Mouse (Mus musculus) forebrain, embryonic 11.5 days (tissue): ENCODE measurements around the gene Sync. TPM values are rescaled to one million over a fixed set of nuclear protein-coding genes. Genes with fewer than 3 reads are reported as not detected.

ENCODE experiments used
- ATAC-seq: fragments of 200-750 bp; cut with Nextera tagmentation; replicated peaks from 2 replicates; pipeline ENCODE4 v1.8.0; 2017; ENCODE audit warnings: moderate TSS enrichment; ENCODE audit not compliant: low FRiP score
- DNase-seq: peaks from one replicate; pipeline ENCODE4 v3.0.0-alpha.2; 2017; ENCODE audit warnings: low spot score
- H3K27ac ChIP-seq: fragments of 300-500 bp; sonication (generic); 2 replicates; pipeline ENCODE4 v1.5.1; 2014; ENCODE audit warnings: low read depth, low read length
- H3K27me3 ChIP-seq: fragments of 300-500 bp; sonication (generic); 2 replicates; pipeline ENCODE4 v1.6.1; 2014; ENCODE audit warnings: mild to moderate bottlenecking, low read length, mixed read lengths; ENCODE audit not compliant: control insufficient read depth, insufficient read depth
- H3K36me3 ChIP-seq: fragments of 300-500 bp; sonication (generic); 2 replicates; pipeline ENCODE4 v1.6.1; 2014; ENCODE audit warnings: mild to moderate bottlenecking, low read length, moderate library complexity, mixed read lengths; ENCODE audit not compliant: control insufficient read depth, insufficient read depth
- H3K4me1 ChIP-seq: fragments of 300-500 bp; sonication (generic); replicated peaks from 2 replicates; pipeline ENCODE4 v1.6.1; 2014; ENCODE audit warnings: low read length, mixed read lengths; ENCODE audit not compliant: control insufficient read depth, insufficient read depth
- H3K4me2 ChIP-seq: fragments of 300-500 bp; sonication (generic); 2 replicates; pipeline ENCODE4 v1.6.1; 2014; ENCODE audit warnings: low read depth, mild to moderate bottlenecking, low read length, moderate library complexity, mixed read lengths; ENCODE audit not compliant: severe bottlenecking
- H3K4me3 ChIP-seq: fragments of 300-500 bp; sonication (generic); 2 replicates; pipeline ENCODE4 v1.5.1; 2014; ENCODE audit warnings: low read depth, low read length
- H3K9ac ChIP-seq: fragments of 300-500 bp; sonication (generic); 2 replicates; pipeline ENCODE4 v1.6.1; 2014; ENCODE audit warnings: low read length
- H3K9me3 ChIP-seq: fragments of 300-500 bp; sonication (generic); 2 replicates; pipeline ENCODE4 v1.6.1; 2016; ENCODE audit warnings: low read length, mixed read lengths; ENCODE audit not compliant: control insufficient read depth
- WGBS: fragments of 180-500 bp; shearing (Covaris S2); extraction: QIAGEN DNeasy Blood & Tissue Kit; methylation state at CpG from one replicate; pipeline ENCODE4 v1.1.7; 2014; 5-methylcytosine and 5-hydroxymethylcytosine counted together
- polyA plus RNA-seq: library from polyadenylated mRNA; unstranded; fragments of >200 nt; fragmentation: Nextera tagmentation; extraction: Ambion mirVana; gene quantifications from 2 replicates; pipeline ENCODE4 v1.2.1, GENCODE M21; 2014

Sync gene
- polyA plus RNA-seq, 1 experiment from 2014 or later: 0.57 TPM

DNA sequence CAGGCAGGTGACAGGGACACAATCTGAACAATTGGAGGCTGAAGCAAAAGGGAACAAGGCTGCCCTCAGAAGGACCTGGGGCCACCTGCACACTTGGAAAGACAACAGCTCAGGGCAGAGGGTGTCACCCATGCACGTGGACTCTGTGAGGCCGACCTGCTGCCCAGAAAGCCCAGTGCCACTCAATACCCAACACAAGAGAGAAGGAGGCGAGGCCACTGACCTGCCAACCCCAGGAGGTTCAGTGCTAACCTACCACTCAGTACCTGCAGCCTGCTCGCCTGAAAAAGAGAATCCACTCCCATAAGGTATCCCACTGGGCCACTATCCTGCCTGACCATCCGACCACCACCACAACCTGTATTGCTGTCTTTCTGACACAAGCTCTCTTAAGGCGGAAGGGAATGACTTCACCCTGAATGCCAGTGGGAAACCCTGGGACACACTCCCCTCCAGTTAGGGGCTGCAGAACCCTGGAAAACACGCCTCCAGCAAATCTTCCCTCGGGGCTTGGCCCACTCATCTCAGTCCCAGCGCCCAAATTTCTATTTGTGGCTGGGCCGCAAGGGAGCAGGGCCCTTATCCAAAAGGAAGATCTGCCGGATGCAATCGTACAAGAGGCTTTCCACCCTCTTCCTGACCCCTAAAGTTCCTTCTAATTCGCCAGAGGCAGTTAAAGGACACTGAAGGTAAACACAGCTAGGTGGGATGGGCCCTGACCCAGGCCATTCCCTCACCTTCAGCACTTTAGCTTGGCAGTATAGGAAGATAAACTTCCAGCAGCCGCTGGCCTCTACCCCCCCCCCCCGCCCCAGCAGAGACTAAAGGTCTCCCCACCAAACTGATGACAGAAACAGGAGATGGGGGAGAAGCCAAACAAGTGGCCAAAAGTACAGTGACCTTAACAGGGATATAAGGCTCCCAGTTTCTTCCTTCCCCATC is 40.8 kb upstream of the Sync start:
- Histone ChIP-seq H3K4me2 (no peak overlapping the region), H3K9me3 (no peaks in the 10 kb centered on the region), H3K36me3 (no peaks in the 10 kb centered on the region), H3K9ac (no peak overlapping the region), H3K4me3 (no peak overlapping the region), H3K27ac (no peak overlapping the region), H3K4me1 (peaks cover 29% of the 10 kb centered on the region), H3K27me3 (peaks cover 25% of the 10 kb centered on the region)
- ATAC-seq: no peak
- 33% methylated on average over 15 of the region's 15 CpGs for WGBS
- DNase-seq: peak; percentile 49

DNA sequence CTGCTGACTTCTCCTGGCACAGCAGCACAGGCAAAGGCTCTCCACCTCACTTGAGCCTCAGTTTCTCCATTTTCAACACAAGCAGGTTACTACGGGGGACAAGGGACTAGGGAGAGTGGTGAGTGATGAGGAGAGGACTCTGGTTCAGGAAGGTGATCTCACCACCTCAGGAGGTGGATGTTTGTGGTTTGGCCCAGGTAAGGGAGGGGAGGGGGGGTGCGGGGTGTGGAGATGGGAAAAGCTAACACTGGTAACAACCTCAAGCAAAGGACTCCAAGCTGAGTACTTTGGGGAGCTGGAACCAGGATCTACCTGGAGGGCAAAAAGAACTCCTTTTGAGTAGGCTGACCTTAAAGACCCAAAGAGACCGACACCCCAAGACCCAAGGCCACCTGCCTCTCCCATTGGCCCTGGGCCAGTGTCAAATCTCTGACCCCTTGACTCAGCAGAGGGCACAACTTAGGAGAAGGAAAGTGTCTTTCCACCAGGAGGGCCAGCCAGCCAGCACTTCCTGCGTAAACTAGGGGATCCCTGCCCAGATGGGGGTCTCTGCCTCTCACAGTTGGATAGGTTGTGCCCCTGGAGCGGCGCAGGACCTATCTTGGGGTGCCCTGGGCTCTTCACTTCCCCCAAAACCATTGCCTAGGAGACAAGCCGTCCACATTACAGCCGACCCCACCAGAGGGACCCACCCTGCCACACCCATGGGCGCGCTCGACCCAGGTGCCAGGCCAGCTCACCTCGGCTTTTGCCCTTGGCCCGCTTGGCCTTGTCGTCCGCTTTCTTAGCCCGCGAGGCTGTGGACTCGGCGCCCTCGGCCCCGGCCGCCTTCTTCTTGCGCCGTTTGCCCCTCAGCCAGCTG is 39.8 kb upstream of the Sync start:
- Histone ChIP-seq H3K4me3 (peak overlapping the region; percentile 55), H3K27me3 (peaks cover 25% of the 10 kb centered on the region), H3K36me3 (no peaks in the 10 kb centered on the region), H3K9me3 (no peaks in the 10 kb centered on the region), H3K27ac (no peak overlapping the region), H3K4me2 (peak overlapping the region; percentile 94), H3K9ac (peak overlapping the region; percentile 64), H3K4me1 (peaks cover 26% of the 10 kb centered on the region)
- ATAC-seq (no peak), DNase-seq (no peak)
- WGBS: 10% methylated on average over 24 of the region's 24 CpGs

DNA sequence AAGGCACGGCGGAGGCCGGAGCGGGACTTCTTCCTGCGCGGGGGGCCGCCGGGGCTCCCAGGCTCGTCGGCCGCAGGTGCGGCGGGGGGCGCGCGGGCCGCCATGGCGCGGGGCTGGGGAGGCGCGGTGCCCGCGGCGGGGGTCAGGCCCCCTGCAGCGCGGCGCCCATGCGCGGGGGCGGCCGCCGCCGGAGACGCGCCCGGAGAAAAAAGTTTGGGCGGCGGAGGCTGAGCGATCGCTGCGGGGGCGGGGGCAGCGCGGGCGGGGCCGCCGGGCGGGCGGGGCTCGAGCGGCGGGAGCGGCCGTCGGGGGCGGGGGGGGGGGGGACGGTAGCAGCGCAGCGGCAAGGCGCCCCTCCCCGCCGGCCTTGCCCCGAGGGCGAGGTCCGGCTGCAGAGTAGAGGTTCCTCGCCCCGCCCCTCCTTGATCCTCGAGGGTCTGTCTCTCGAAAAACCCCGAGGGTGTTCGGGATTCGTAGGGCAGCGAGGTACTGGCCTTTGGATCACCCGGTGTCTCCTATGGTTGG is 39.1 kb upstream of the Sync start:
- Histone ChIP-seq H3K4me1 (peaks cover 23% of the 10 kb centered on the region), H3K9me3 (no peaks in the 10 kb centered on the region), H3K4me3 (peak overlapping the region; percentile 55), H3K4me2 (peak overlapping the region; percentile 94), H3K27ac (no peak overlapping the region), H3K9ac (peak overlapping the region; percentile 64), H3K27me3 (peaks cover 25% of the 10 kb centered on the region), H3K36me3 (no peaks in the 10 kb centered on the region)
- WGBS: under 1% methylated on average over 41 of the region's 74 CpGs
- DNase-seq: no peak
- ATAC-seq: no peak

DNA sequence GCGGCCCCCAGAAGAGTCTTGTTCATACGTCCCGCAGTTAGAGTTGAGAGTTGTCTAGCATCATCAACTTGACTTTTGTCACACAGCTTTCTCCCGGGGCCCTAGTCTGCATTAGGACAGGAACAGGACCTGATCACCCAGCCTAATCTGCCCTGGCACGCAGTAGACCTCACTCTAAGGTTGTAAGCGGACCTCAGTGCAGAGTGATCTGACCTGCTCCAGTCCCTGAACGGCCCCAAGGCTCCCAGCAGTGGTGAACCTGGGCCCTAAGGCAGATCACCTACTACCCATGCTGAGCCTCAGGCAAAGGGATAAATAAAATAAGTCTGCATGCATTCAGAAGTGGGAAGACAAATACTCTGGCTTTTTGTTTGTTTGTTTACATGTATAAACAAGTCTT is 38.1 kb upstream of the Sync start:
- H3K4me2 ChIP-seq: no peak overlapping the region
- no peak overlapping the region for H3K9ac ChIP-seq
- H3K4me1 ChIP-seq: peaks cover 23% of the 10 kb centered on the region
- no peak overlapping the region for H3K27ac ChIP-seq
- no peaks in the 10 kb centered on the region for H3K9me3 ChIP-seq
- no peak overlapping the region for H3K4me3 ChIP-seq
- ATAC-seq (no peak), DNase-seq (peak; percentile 54)
- peaks cover 25% of the 10 kb centered on the region for H3K27me3 ChIP-seq
- H3K36me3 ChIP-seq: no peaks in the 10 kb centered on the region
- 12% methylated on average over 7 of the region's 7 CpGs for WGBS

DNA sequence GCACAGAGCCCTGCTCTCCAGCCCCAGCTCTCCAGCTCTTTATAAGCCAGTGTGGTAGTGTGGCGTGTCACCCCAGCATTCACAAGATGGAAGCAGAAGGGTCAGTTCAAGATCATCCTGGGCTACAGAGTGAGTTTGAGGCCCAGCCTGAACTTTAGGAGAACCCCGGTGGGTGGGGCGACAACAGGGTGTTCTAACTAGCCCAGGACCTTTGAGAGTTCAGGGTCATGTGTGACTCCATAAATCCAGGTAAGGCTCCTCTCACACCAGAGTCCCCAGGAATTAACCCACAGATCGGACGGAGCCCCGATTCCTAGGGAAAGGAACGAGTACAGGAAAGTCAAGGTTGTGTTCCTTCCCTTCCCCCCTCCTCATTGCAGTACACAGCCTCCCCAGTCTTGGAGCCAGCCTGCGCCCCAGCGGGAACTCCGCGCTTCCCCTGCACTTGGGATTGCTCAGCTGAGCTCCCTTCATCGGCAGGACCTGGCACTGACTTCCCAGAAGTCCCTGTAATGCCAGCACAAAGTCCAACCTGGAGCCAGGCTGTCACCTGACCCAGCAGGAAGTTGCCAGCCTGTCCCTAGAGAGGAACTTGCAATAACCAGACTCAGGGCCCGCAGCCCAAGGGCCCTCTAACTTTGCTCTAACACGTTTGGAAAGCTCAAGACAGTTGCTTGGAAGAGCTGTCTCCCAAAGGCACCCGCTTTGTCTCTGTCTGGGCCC is 36.5 kb upstream of the Sync start:
- Histone ChIP-seq H3K27me3 (peaks cover 25% of the 10 kb centered on the region), H3K36me3 (no peaks in the 10 kb centered on the region), H3K9ac (peak overlapping the region; percentile 23; the same call in 1 of the 2 replicates), H3K9me3 (no peaks in the 10 kb centered on the region), H3K4me1 (peaks cover 23% of the 10 kb centered on the region), H3K27ac (peak overlapping the region; percentile 61; the same call in 1 of the 2 replicates), H3K4me2 (peak overlapping the region; percentile 26), H3K4me3 (no peak overlapping the region)
- 10% methylated on average over 15 of the region's 15 CpGs for WGBS
- ATAC-seq (peak; percentile 24), DNase-seq (peak; percentile 68)

DNA sequence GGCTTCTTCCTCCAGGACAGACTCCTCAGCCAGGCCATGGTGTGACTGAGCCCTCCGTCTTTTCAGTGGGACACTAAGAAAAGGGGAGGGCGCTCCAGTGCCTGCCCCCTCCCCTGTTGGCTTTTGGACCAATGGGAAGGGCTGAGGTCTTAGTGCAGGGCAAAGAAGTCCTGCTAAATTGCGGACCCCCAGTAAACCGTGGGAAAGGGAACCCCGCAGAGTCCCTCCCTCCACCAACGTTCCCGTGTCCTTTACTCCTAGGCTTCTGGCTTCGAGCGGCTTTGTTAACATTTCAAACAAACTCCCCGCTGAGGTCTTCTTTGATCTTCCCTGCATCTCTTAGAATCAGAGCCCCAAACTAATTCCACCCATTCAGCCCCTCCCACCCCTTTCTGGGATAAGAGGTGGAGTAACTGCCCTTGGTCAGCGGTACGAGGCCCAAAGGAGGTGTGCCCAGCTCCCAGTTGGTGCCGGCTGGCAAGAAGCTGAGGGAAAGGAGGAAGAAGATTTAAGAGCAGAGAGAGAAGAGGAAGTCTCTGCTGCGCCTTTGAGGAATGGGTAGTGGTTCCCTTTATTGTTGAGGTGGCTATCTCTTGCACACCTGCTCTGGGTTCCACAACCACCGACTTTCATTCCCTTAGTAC is 35.8 kb upstream of the Sync start:
- ATAC-seq (peak; percentile 75), DNase-seq (peak; percentile 75)
- Histone ChIP-seq H3K4me2 (peak overlapping the region; percentile 26), H3K4me3 (no peak overlapping the region), H3K9ac (peak overlapping the region; percentile 23; the same call in 1 of the 2 replicates), H3K4me1 (peaks cover 26% of the 10 kb centered on the region), H3K27ac (peak overlapping the region; percentile 61), H3K36me3 (no peaks in the 10 kb centered on the region), H3K9me3 (no peaks in the 10 kb centered on the region), H3K27me3 (peaks cover 24% of the 10 kb centered on the region)
- WGBS: 1% methylated on average over 15 of the region's 15 CpGs

DNA sequence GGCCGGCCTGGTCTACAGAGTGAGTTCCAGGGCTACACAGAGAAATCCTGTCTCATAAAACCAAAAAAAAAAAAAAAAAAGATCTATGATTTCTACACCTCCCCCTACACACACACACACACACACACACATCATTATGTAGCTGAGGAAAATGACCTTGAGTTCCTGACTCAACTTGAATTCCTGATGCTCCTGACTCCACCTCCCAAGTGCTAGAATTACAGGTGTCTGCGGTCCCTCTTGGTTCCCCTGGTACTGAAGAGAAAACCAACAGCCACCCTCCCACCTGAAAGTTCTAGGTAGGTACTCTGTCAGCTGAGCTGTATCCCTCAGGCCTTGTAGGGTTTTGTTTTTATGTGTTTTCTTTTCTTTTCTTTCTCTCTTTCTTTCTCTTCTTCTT is 34.9 kb upstream of the Sync start:
- Histone ChIP-seq H3K4me1 (peaks cover 27% of the 10 kb centered on the region), H3K9ac (no peak overlapping the region), H3K36me3 (no peaks in the 10 kb centered on the region), H3K4me2 (no peak overlapping the region), H3K4me3 (no peak overlapping the region), H3K9me3 (no peaks in the 10 kb centered on the region), H3K27me3 (peaks cover 16% of the 10 kb centered on the region), H3K27ac (no peak overlapping the region)
- no peak for ATAC-seq
- no peak for DNase-seq
- WGBS: 77% methylated on average over 2 of the region's 2 CpGs
